Mouse (Mus musculus): ENCODE measurements around the gene Aaed1. TPM values are rescaled to one million over a fixed set of nuclear protein-coding genes. Genes with fewer than 3 reads are reported as not detected.

Gene Aaed1
- total RNA-seq, 1 experiment from 2014 or later, result 47.8 TPM

Other genes with a start within 250 kb of the Aaed1 start
- not detected in 2 replicates for gene Hsd17b3, start 223.5 kb downstream of the Aaed1 start, total RNA-seq (2017)
- 4.6 and 6.5 TPM in 2 replicates for gene Slc35d2, start 183.3 kb downstream of the Aaed1 start, total RNA-seq (2017)
- gene Zfp367, start 159.5 kb downstream of the Aaed1 start, total RNA-seq (2017), result 65.3 and 71.5 TPM in 2 replicates
- 3.3 and 3.5 TPM in 2 replicates for gene Habp4, start 150.9 kb downstream of the Aaed1 start, total RNA-seq (2017)
- gene Cdc14b, start 37.4 kb downstream of the Aaed1 start, total RNA-seq (2017), result 1.4 and 2.7 TPM in 2 replicates
- gene Ctsl, start 58.2 kb upstream of the Aaed1 start, total RNA-seq (2017), result 52.0 and 75.0 TPM in 2 replicates
- gene Cdk20, start 119.6 kb upstream of the Aaed1 start, total RNA-seq (2017), result 0.34 and 4.9 TPM in 2 replicates
- not detected in 2 replicates for gene Fam240b, start 185.1 kb upstream of the Aaed1 start, total RNA-seq (2017)